Mouse (Mus musculus): Measurements from ENCODE around the gene Dap. TPM values are rescaled to one million over a fixed set of nuclear protein-coding genes. Genes with fewer than 3 reads are reported as not detected.

Dap gene
- polyA plus RNA-seq, 1 experiment from 2014 or later: 112 TPM

- no peaks in the 10 kb centered on the region for H3K4me1 ChIP-seq
- no peak for ATAC-seq (ENCODE audit: insufficient number of reproducible peaks, low FRiP score, low TSS enrichment, low read depth)
- H3K4me3 ChIP-seq: no peak overlapping the region
- H3K9me3 ChIP-seq: no peaks in the 10 kb centered on the region
- H3K27me3 ChIP-seq: no peaks in the 10 kb centered on the region
- WGBS: 94% methylated on average over 3 of the region's 3 CpGs
- no peaks in the 10 kb centered on the region for H3K36me3 ChIP-seq
- no peak overlapping the region for H3K4me2 ChIP-seq
- H3K9ac ChIP-seq: no peak overlapping the region
- H3K27ac ChIP-seq: no peak overlapping the region
These were observed 61.6 kb downstream of the Dap start for GRCm38 (mm10) chr15:31285695-31286094.

GRCm38 (mm10) chr15:31292627-31293026 lies 68.5 kb downstream of the Dap start:
- no peak for ATAC-seq (ENCODE audit: insufficient number of reproducible peaks, low FRiP score, low TSS enrichment, low read depth)
- H3K4me3 ChIP-seq: no peak overlapping the region
- no peak overlapping the region for H3K4me2 ChIP-seq
- WGBS: 14% methylated on average over 3 of the region's 3 CpGs
- peaks cover 37% of the 10 kb centered on the region for H3K27me3 ChIP-seq
- H3K27ac ChIP-seq: no peak overlapping the region
- H3K9me3 ChIP-seq: no peaks in the 10 kb centered on the region
- H3K4me1 ChIP-seq: peaks cover 8% of the 10 kb centered on the region
- no peaks in the 10 kb centered on the region for H3K36me3 ChIP-seq
- H3K9ac ChIP-seq: no peak overlapping the region

GRCm38 (mm10) chr15:31294311-31294710 lies 70.2 kb downstream of the Dap start:
- peaks cover 54% of the 10 kb centered on the region for H3K27me3 ChIP-seq

GRCm38 (mm10) chr15:31296882-31297776 lies 73.0 kb downstream of the Dap start:
- H3K4me2 ChIP-seq: peak overlapping the region; percentile 31; the same call in 1 of the 2 replicates
- 9% methylated on average over 40 of the region's 40 CpGs for WGBS
- peaks cover 57% of the 10 kb centered on the region for H3K27me3 ChIP-seq
- H3K9me3 ChIP-seq: no peaks in the 10 kb centered on the region
- no peaks in the 10 kb centered on the region for H3K36me3 ChIP-seq
- H3K4me1 ChIP-seq: peaks cover 10% of the 10 kb centered on the region
- no peak overlapping the region for H3K9ac ChIP-seq
- peak overlapping the region; percentile 17 for H3K4me3 ChIP-seq
- no peak for ATAC-seq (ENCODE audit: insufficient number of reproducible peaks, low FRiP score, low TSS enrichment, low read depth)
- no peak overlapping the region for H3K27ac ChIP-seq

More at GRCm38 (mm10) chr15:31294311-31294710, 70.2 kb downstream of the Dap start:
- no peak overlapping the region for H3K4me3 ChIP-seq
- 14% methylated on average over 2 of the region's 2 CpGs for WGBS
- no peak for ATAC-seq (ENCODE audit: insufficient number of reproducible peaks, low FRiP score, low TSS enrichment, low read depth)
- no peak overlapping the region for H3K27ac ChIP-seq
- peaks cover 10% of the 10 kb centered on the region for H3K4me1 ChIP-seq
- H3K9ac ChIP-seq: no peak overlapping the region
- no peaks in the 10 kb centered on the region for H3K9me3 ChIP-seq
- H3K36me3 ChIP-seq: no peaks in the 10 kb centered on the region
- H3K4me2 ChIP-seq: no peak overlapping the region

- H3K9me3 ChIP-seq: no peaks in the 10 kb centered on the region
- H3K27ac ChIP-seq: no peak overlapping the region
- H3K4me2 ChIP-seq: peak overlapping the region; percentile 31; the same call in 1 of the 2 replicates
- no peaks in the 10 kb centered on the region for H3K36me3 ChIP-seq
- peak overlapping the region; percentile 17; the same call in 1 of the 2 replicates for H3K4me3 ChIP-seq
- H3K27me3 ChIP-seq: peaks cover 57% of the 10 kb centered on the region
- peaks cover 15% of the 10 kb centered on the region for H3K4me1 ChIP-seq
- no peak overlapping the region for H3K9ac ChIP-seq
- no peak for ATAC-seq (ENCODE audit: insufficient number of reproducible peaks, low FRiP score, low TSS enrichment, low read depth)
- 24% methylated on average over 13 of the region's 13 CpGs for WGBS
These were observed 73.6 kb downstream of the Dap start for GRCm38 (mm10) chr15:31297777-31298137.

GRCm38 (mm10) chr15:31299258-31299917 lies 75.3 kb downstream of the Dap start:
- Histone ChIP-seq H3K4me3 (no peak overlapping the region), H3K27me3 (peaks cover 51% of the 10 kb centered on the region), H3K27ac (no peak overlapping the region), H3K36me3 (no peaks in the 10 kb centered on the region), H3K4me1 (peaks cover 15% of the 10 kb centered on the region), H3K9ac (no peak overlapping the region), H3K9me3 (no peaks in the 10 kb centered on the region), H3K4me2 (no peak overlapping the region)
- WGBS: 57% methylated on average over 6 of the region's 6 CpGs
- no peak for ATAC-seq (ENCODE audit: insufficient number of reproducible peaks, low FRiP score, low TSS enrichment, low read depth)

- H3K4me1 ChIP-seq: peaks cover 9% of the 10 kb centered on the region
- H3K9me3 ChIP-seq: no peaks in the 10 kb centered on the region
- 57% methylated on average over 12 of the region's 12 CpGs for WGBS
- H3K9ac ChIP-seq: no peak overlapping the region
- H3K4me3 ChIP-seq: no peak overlapping the region
- H3K36me3 ChIP-seq: no peaks in the 10 kb centered on the region
- no peak for ATAC-seq (ENCODE audit: insufficient number of reproducible peaks, low FRiP score, low TSS enrichment, low read depth)
- peaks cover 22% of the 10 kb centered on the region for H3K27me3 ChIP-seq
- no peak overlapping the region for H3K4me2 ChIP-seq
- no peak overlapping the region for H3K27ac ChIP-seq
These were observed 78.3 kb downstream of the Dap start for GRCm38 (mm10) chr15:31302293-31302990.

- Histone ChIP-seq H3K4me1 (peaks cover 5% of the 10 kb centered on the region; the same call in 1 of the 2 replicates), H3K9ac (no peak overlapping the region), H3K36me3 (no peaks in the 10 kb centered on the region), H3K4me3 (no peak overlapping the region), H3K27me3 (peaks cover 4% of the 10 kb centered on the region), H3K9me3 (no peaks in the 10 kb centered on the region), H3K27ac (no peak overlapping the region), H3K4me2 (no peak overlapping the region)
- 67% methylated on average over 3 of the region's 3 CpGs for WGBS
- ATAC-seq (ENCODE audit: insufficient number of reproducible peaks, low FRiP score, low TSS enrichment, low read depth): no peak
These were observed 80.2 kb downstream of the Dap start for GRCm38 (mm10) chr15:31304302-31304701.

- H3K27me3 ChIP-seq: no peaks in the 10 kb centered on the region
- no peaks in the 10 kb centered on the region for H3K36me3 ChIP-seq
- H3K4me3 ChIP-seq: no peak overlapping the region
- 50% methylated on average over 6 of the region's 6 CpGs for WGBS
- H3K9ac ChIP-seq: no peak overlapping the region
- no peak for ATAC-seq (ENCODE audit: insufficient number of reproducible peaks, low FRiP score, low TSS enrichment, low read depth)
- H3K4me2 ChIP-seq: no peak overlapping the region
- H3K27ac ChIP-seq: no peak overlapping the region
- no peaks in the 10 kb centered on the region for H3K9me3 ChIP-seq
- peaks cover 5% of the 10 kb centered on the region; the same call in 1 of the 2 replicates for H3K4me1 ChIP-seq
These were observed 81.1 kb downstream of the Dap start for GRCm38 (mm10) chr15:31305181-31305580.

- WGBS: 81% methylated on average over 4 of the region's 4 CpGs
- H3K4me2 ChIP-seq: no peak overlapping the region
- ATAC-seq (ENCODE audit: insufficient number of reproducible peaks, low FRiP score, low TSS enrichment, low read depth): no peak
- H3K36me3 ChIP-seq: no peaks in the 10 kb centered on the region
- H3K27me3 ChIP-seq: no peaks in the 10 kb centered on the region
- no peaks in the 10 kb centered on the region for H3K9me3 ChIP-seq
- no peak overlapping the region for H3K27ac ChIP-seq
- no peak overlapping the region for H3K9ac ChIP-seq
- peaks cover 5% of the 10 kb centered on the region; the same call in 1 of the 2 replicates for H3K4me1 ChIP-seq
- no peak overlapping the region for H3K4me3 ChIP-seq
These were observed 82.6 kb downstream of the Dap start for GRCm38 (mm10) chr15:31306726-31307125.

- Histone ChIP-seq H3K9me3 (no peaks in the 10 kb centered on the region), H3K9ac (no peak overlapping the region), H3K4me3 (no peak overlapping the region), H3K4me2 (no peak overlapping the region), H3K27me3 (no peaks in the 10 kb centered on the region), H3K36me3 (no peaks in the 10 kb centered on the region), H3K27ac (no peak overlapping the region), H3K4me1 (no peaks in the 10 kb centered on the region)
- no peak for ATAC-seq (ENCODE audit: insufficient number of reproducible peaks, low FRiP score, low TSS enrichment, low read depth)
- WGBS: 65% methylated on average over 15 of the region's 15 CpGs
These were observed 85.4 kb downstream of the Dap start for GRCm38 (mm10) chr15:31309526-31309925.
